Mouse (Mus musculus) MEL-GATA-1-ER (cell line): ENCODE data around the gene Map2.

Experiments used
- DNase-seq: peaks from one replicate; pipeline ENCODE4 v3.0.0-alpha.2; 2012; ENCODE audit warnings: low read depth; ENCODE audit errors: extremely low read depth

The Map2 gene

DNA sequence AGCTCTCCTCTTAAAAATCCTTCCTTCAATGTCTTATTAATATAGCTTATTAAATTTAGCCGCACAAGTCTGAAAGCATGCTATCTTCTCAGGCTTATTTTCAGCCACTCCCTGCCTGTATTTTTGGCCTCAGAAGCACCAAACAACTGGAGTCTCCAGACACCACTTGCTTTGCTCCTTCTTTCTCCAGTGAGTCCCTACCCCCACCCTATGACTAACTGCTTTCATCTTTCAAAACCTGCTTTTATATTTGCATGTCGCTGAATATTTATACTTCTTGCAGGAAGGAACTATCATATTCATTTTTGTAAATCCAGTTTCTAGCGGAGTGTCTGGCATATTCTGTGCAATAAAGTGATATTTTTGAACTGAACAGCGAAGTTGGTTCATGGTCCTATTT lies 21.6 kb downstream of the Map2 start:
- DNase-seq = no peak

DNA sequence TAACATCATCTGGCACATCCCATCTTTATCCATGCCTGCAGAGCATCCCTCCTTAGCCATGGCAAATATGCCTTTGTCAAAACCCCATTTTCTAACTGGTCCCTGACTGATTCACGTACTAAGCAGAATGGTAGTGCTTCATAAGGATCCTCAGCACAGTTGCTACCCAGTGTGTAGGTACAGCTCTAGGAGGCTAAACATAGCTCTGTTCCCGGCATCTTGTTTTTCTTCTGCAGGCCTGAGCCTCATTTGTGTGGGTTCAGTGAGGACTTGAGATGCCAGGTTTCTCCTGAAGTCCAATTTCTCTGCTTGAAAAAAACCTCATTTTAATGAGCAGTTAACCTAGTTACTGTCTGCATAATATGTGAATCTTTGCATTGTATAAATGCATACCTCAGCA lies 30.4 kb downstream of the Map2 start:
- no peak for DNase-seq

GRCm38 (mm10) chr1:66206904-66207303 lies 31.8 kb downstream of the Map2 start:
- DNase-seq = no peak

GRCm38 (mm10) chr1:66211074-66211791 lies 36.2 kb downstream of the Map2 start:
- DNase-seq = no peak

GRCm38 (mm10) chr1:66221497-66221896 lies 46.4 kb downstream of the Map2 start:
- no peak for DNase-seq

GRCm38 (mm10) chr1:66223331-66223730 lies 48.3 kb downstream of the Map2 start:
- DNase-seq = no peak

GRCm38 (mm10) chr1:66226372-66227368 lies 51.6 kb downstream of the Map2 start:
- no peak for DNase-seq

DNA sequence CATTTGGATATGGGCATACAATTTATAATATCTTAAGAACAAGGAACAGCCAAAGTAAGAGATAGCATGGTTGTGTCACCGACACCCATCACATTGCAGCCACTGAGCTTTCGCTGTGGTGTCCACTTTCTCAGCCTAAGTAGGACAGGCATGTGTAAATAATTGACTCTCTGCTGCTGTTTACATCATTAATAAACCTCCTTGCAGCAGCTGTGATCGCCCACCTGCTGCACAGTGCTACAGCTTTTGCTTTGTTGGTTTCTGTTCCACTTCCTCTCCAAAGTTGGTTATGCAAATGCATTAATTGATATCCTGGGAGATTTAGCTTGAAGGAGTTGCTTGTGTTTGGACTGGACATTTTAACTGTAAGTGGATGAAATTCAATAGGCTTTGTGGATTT lies 53.1 kb downstream of the Map2 start:
- DNase-seq = no peak

DNA sequence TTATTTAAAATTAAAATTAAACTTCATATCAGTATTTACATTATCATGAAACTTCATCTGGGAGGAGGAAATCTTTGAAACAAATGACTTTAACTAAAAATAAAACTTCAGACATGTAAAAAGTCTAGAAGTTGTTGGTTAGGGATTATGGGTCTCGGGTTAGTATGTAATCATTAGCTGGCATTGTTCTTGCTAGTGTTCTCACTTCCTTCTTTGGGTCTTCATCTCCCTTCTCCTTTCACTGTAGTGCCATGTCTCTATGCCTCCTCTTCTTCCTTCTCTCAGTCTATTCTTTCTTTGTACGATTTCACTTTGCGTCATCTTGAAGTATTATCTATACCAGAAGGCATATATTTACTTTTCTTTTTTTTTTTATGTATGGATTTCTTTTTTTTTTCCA lies 55.3 kb downstream of the Map2 start:
- no peak for DNase-seq

DNA sequence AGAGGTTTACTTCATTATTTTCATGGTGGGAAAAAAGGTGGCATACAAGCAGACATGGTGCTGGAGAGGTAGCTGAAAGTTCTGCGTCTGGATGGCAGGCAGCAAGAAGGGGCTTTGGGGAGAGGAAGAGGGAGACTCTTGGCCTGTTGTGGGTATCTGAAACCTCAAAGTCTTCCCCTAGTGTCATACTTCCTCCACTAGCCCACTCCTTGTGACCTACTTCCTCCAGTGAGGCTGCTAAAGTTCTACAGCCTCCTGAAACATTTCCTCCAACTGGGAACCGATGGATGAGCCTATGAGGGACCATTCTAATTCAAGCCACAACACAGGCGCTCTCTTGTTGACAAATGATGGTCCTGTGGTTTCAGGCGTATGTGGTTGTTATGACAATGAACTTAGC lies 56.9 kb downstream of the Map2 start:
- no peak for DNase-seq

GRCm38 (mm10) chr1:66244910-66245309 lies 69.8 kb downstream of the Map2 start:
- no peak for DNase-seq

- DNase-seq = no peak
Measured at GRCm38 (mm10) chr1:66251649-66252332, 76.7 kb downstream of the Map2 start.

DNA sequence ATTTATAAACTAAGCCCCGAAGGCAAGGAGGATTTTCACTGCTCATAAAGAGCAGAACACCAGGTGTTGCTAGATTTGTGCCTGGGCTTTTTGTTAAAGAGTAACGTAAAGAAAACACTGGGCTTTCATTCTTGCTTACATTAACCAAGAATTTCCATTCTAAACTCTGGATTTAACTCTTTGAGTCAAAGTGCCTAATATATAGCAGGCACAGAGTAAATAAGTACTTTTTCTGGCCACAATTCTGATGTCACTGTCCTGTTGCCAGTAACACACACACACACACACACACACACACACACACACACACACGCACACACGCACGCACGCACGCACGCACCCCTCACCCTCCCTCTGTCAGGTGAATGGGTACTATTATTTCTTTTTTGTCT lies 77.3 kb downstream of the Map2 start:
- no peak for DNase-seq

- no peak for DNase-seq
Measured at GRCm38 (mm10) chr1:66263220-66263619, 88.1 kb downstream of the Map2 start.

GRCm38 (mm10) chr1:66266231-66266924 lies 91.3 kb downstream of the Map2 start:
- no peak for DNase-seq

GRCm38 (mm10) chr1:66277663-66278062 lies 102.6 kb downstream of the Map2 start:
- no peak for DNase-seq

DNA sequence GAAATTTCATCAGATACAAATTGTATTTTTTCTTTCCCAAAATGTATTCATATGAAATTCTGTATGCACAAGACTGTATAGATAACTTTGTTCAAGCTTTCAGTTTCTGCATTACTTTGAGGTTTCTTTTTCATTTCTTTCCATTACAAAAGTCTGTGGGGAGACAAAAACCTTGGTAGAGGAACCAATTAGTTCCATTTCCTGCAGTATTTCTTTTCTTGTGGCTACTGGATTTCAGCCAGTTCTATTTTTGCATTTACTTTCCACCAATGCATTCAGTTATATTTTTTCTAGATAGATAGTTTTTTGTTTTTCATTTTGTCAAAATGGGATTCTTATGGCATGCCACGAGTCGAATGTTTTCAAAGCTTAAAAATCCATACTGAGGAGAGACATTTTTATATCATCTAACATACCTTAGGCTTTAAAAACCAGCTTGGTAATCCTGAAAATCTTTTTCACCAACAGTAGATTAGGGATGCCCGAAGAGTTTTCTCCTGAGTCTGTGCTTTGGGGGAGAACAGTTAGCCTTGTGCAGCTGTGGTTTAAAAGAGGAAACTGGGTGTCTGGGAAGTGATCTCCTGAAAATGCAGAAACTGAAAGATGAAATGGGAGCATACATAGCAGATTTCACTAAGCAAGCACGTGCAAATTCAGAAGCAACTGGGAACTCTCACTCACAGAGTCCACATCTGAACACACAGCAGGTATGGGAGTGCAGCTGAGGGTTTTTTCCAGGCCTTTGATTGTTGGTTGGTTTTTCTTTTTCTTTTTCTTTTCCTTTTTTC lies 104.3 kb downstream of the Map2 start:
- no peak for DNase-seq

GRCm38 (mm10) chr1:66280152-66280551 lies 105.1 kb downstream of the Map2 start:
- no peak for DNase-seq

DNA sequence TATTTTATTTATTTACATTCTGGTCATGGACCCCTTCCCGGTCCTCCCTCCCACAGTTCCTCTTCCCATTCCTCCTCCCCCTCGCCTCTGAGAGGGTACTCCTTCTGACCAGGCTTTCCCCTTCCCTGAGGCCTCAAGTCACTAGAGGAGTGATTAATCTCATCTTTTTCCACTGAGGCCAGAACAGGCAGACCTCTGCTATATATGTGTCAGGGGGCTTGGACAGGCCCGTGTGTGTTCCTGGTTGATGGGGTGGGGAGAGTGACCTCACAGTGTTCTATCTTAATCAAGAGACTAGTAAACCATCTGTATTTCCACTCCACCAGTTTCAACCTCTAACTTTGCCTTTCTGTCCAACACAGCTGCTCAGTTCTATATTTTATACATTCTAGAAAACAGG lies 107.4 kb downstream of the Map2 start:
- no peak for DNase-seq

- DNase-seq = no peak
Measured at GRCm38 (mm10) chr1:66288987-66289386, 113.9 kb downstream of the Map2 start.
